Mouse (Mus musculus): ENCODE measurements around the gene Fgfr2. TPM values are rescaled to one million over a fixed set of nuclear protein-coding genes. Genes with fewer than 3 reads are reported as not detected.

Fgfr2 gene
- polyA plus RNA-seq, 1 experiment: 0.17 TPM

DNA sequence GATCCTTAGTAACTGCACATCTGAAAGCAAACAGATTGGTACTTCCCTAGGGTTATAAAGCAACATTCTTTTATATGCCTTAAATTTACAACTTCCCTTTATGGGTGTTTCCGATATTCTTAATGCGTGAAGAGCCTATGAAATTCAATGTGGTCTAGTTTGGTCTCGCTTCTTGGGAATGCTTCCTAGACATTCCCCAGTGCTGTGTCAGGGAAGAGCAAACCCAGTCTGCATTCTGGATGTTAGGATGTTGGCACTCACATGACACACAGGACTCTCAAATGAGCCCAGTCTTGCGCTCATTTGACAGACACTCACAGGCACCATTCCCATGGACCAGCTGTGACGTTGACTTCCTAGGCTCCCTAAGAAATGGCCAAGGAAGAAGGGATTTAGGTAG is 2743.3 kb downstream of the Fgfr2 start:
- Histone ChIP-seq H3K27me3 (ENCODE audit: control insufficient read depth, insufficient read depth, insufficient read length) (no peaks in the 10 kb centered on the region), H3K36me3 (ENCODE audit: control insufficient read depth, insufficient read depth) (no peaks in the 10 kb centered on the region), H3K4me2 (ENCODE audit: low read depth) (no peak overlapping the region), H3K4me3 (no peak overlapping the region), H3K79me2 (ENCODE audit: control insufficient read depth, insufficient read depth) (no peaks in the 10 kb centered on the region), H3ac (ENCODE audit: control insufficient read depth, insufficient read length) (no peak overlapping the region)
- TF ChIP-seq CEBPB (IDR thresholded peaks at IDR 0.05; ENCODE audit: insufficient read depth, poor library complexity, severe bottlenecking): no peak
- no peak for TF ChIP-seq TCF3 (IDR thresholded peaks at IDR 0.05; ENCODE audit: insufficient read length, low read depth)
- TF ChIP-seq MAX (IDR thresholded peaks at IDR 0.05; ENCODE audit: low read depth): no peak
- no peak for TF ChIP-seq POLR2A (IDR thresholded peaks at IDR 0.05; ENCODE audit: insufficient read length, low read depth)
- no peak for TF ChIP-seq USF1 (IDR thresholded peaks at IDR 0.05; ENCODE audit: low read depth)
- no peak for TF ChIP-seq SRF (IDR thresholded peaks at IDR 0.05; ENCODE audit: control insufficient read depth, insufficient read length, low read depth)
- TF ChIP-seq POLR2AphosphoS2 (IDR thresholded peaks at IDR 0.05; ENCODE audit: insufficient read length, low read depth): no peak

DNA sequence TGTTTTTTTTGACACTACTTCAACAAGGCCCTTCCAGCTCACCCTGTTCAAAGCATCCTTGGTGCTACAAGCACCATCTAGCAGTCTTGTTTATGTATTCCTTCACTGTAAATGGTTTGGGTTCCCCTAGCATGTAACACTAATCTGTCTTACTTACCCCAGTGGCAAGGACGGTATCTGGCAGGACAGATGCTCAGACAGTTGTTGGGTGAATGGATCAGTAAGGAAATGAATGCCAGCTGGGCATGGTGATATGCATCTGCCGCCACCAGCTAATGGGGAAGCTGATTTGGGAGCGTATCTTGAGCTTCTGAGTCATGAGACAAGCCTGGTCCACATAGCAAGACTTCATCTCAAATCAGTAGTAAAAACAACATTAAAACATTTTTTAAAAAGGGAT is 2744.8 kb downstream of the Fgfr2 start:
- Histone ChIP-seq H3K79me2 (ENCODE audit: control insufficient read depth, insufficient read depth) (no peaks in the 10 kb centered on the region), H3ac (ENCODE audit: control insufficient read depth, insufficient read length) (no peak overlapping the region), H3K4me3 (no peak overlapping the region), H3K4me2 (ENCODE audit: low read depth) (no peak overlapping the region), H3K27me3 (ENCODE audit: control insufficient read depth, insufficient read depth, insufficient read length) (no peaks in the 10 kb centered on the region), H3K36me3 (ENCODE audit: control insufficient read depth, insufficient read depth) (no peaks in the 10 kb centered on the region)
- TF ChIP-seq TCF3 (IDR thresholded peaks at IDR 0.05; ENCODE audit: insufficient read length, low read depth): no peak
- TF ChIP-seq POLR2AphosphoS2 (IDR thresholded peaks at IDR 0.05; ENCODE audit: insufficient read length, low read depth): no peak
- TF ChIP-seq TCF12 (IDR thresholded peaks at IDR 0.05; ENCODE audit: insufficient read depth, poor library complexity, severe bottlenecking): no peak
- TF ChIP-seq E2F4 (IDR thresholded peaks at IDR 0.05; ENCODE audit: insufficient read depth): no peak
- no peak for TF ChIP-seq USF1 (IDR thresholded peaks at IDR 0.05; ENCODE audit: low read depth)
- no peak for TF ChIP-seq CEBPB (IDR thresholded peaks at IDR 0.05; ENCODE audit: insufficient read depth, poor library complexity, severe bottlenecking)
- no peak for TF ChIP-seq POLR2A (IDR thresholded peaks at IDR 0.05; ENCODE audit: insufficient read length, low read depth)
- TF ChIP-seq SRF (IDR thresholded peaks at IDR 0.05; ENCODE audit: control insufficient read depth, insufficient read length, low read depth): no peak
- no peak for TF ChIP-seq MAX (IDR thresholded peaks at IDR 0.05; ENCODE audit: low read depth)
- TF ChIP-seq MYOG (IDR thresholded peaks at IDR 0.05; ENCODE audit: control insufficient read depth in 1 of 3, insufficient read depth in 1 of 3, insufficient read length in 2 of 3, low read depth in 2 of 3): no peak
- TF ChIP-seq MYOD1 (IDR thresholded peaks at IDR 0.05; ENCODE audit: control insufficient read depth in 1 of 3, insufficient read length in 2 of 3, low read depth in 2 of 3): no peak
- TF ChIP-seq REST (IDR thresholded peaks at IDR 0.05; ENCODE audit: insufficient read depth, insufficient read length): no peak

DNA sequence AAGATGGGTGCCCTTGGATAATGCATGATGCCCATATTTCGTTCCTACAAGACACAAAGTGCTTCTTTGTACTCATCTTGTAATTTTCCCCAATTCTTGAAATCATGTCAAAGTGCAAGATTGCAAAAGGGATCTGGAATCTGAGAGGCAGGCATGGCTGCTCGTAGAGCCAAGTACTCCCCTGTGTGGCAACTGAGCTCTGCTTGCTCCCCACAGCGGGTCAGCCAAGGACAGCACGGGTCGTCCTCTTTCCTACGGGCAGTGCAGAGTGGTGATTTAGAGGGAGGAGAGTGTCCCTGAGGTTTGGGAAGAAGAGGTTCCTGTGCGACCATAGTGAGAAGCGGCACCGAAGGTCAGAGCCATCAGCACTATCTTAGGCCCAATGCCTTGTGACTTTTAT is 2748.8 kb downstream of the Fgfr2 start:
- H3K4me2 ChIP-seq (ENCODE audit: low read depth): no peak overlapping the region
- no peaks in the 10 kb centered on the region for H3K36me3 ChIP-seq (ENCODE audit: control insufficient read depth, insufficient read depth)
- no peaks in the 10 kb centered on the region for H3K27me3 ChIP-seq (ENCODE audit: control insufficient read depth, insufficient read depth, insufficient read length)
- no peak for TF ChIP-seq REST (IDR thresholded peaks at IDR 0.05; ENCODE audit: insufficient read depth, insufficient read length)
- no peak for TF ChIP-seq SRF (IDR thresholded peaks at IDR 0.05; ENCODE audit: control insufficient read depth, insufficient read length, low read depth)
- TF ChIP-seq MYOD1 (IDR thresholded peaks at IDR 0.05; ENCODE audit: control insufficient read depth in 1 of 3, insufficient read length in 2 of 3, low read depth in 2 of 3): no peak
- no peak for TF ChIP-seq E2F4 (IDR thresholded peaks at IDR 0.05; ENCODE audit: insufficient read depth)
- no peak for TF ChIP-seq POLR2AphosphoS2 (IDR thresholded peaks at IDR 0.05; ENCODE audit: insufficient read length, low read depth)
- TF ChIP-seq MYOG (IDR thresholded peaks at IDR 0.05; ENCODE audit: control insufficient read depth in 1 of 3, insufficient read depth in 1 of 3, insufficient read length in 2 of 3, low read depth in 2 of 3): no peak
- TF ChIP-seq CEBPB (IDR thresholded peaks at IDR 0.05; ENCODE audit: insufficient read depth, poor library complexity, severe bottlenecking): no peak
- TF ChIP-seq TCF12 (IDR thresholded peaks at IDR 0.05; ENCODE audit: insufficient read depth, poor library complexity, severe bottlenecking): no peak
- TF ChIP-seq MAX (IDR thresholded peaks at IDR 0.05; ENCODE audit: low read depth): no peak
- no peak for TF ChIP-seq TCF3 (IDR thresholded peaks at IDR 0.05; ENCODE audit: insufficient read length, low read depth)
- TF ChIP-seq USF1 (IDR thresholded peaks at IDR 0.05; ENCODE audit: low read depth): no peak
- no peak for TF ChIP-seq POLR2A (IDR thresholded peaks at IDR 0.05; ENCODE audit: insufficient read length, low read depth)
- H3ac ChIP-seq (ENCODE audit: control insufficient read depth, insufficient read length): no peak overlapping the region
- H3K79me2 ChIP-seq (ENCODE audit: control insufficient read depth, insufficient read depth): no peaks in the 10 kb centered on the region
- H3K4me3 ChIP-seq: no peak overlapping the region

DNA sequence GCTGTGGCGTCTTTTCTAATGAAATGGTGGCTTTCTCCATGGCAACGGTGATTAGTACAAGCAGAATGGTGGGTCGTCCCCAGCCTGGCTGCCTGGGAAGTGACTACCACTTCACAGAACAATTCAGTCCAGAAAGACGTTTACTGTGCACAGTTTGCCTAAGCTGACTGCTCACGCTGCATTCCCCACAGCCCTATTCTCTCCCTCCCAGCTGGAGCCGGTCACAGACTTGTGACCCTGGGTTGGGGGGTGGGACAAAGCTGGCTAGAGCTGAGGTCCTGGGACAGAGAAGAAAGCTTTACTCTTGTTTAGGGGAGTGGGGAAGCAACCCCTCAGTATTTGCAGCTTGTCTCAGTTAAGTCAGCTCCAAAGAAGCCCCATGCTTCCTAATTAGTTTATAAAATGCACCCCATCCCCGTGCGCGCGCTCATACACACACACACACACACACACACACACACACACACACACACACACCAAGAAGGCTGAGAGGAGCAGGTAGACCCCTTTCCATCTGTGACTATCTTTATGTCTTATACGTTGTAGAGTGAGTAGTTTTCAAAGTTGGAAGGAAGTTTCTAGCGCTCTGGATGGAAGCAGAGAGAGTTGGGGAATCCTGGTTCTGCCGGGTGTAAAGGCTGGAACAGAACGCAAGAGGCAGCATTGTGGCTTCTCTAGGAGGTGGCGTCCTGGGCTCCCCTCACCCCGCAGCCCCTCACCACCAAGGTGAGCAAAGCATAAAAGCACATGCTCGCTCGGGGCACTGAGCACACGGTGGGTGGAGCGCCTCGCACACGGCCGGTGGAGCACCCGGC is 2754.1 kb downstream of the Fgfr2 start:
- no peaks in the 10 kb centered on the region for H3K27me3 ChIP-seq (ENCODE audit: control insufficient read depth, insufficient read depth, insufficient read length)
- no peak overlapping the region for H3K4me3 ChIP-seq
- no peaks in the 10 kb centered on the region for H3K36me3 ChIP-seq (ENCODE audit: control insufficient read depth, insufficient read depth)
- H3K79me2 ChIP-seq (ENCODE audit: control insufficient read depth, insufficient read depth): no peaks in the 10 kb centered on the region
- H3ac ChIP-seq (ENCODE audit: control insufficient read depth, insufficient read length): no peak overlapping the region
- TF ChIP-seq SRF (IDR thresholded peaks at IDR 0.05; ENCODE audit: control insufficient read depth, insufficient read length, low read depth) (no peak), TCF12 (IDR thresholded peaks at IDR 0.05; ENCODE audit: insufficient read depth, poor library complexity, severe bottlenecking) (no peak), MYOG (IDR thresholded peaks at IDR 0.05; ENCODE audit: control insufficient read depth in 1 of 3, insufficient read depth in 1 of 3, insufficient read length in 2 of 3, low read depth in 2 of 3) (no peak), TCF3 (IDR thresholded peaks at IDR 0.05; ENCODE audit: insufficient read length, low read depth) (no peak), USF1 (IDR thresholded peaks at IDR 0.05; ENCODE audit: low read depth) (no peak)
- no peak overlapping the region for H3K4me2 ChIP-seq (ENCODE audit: low read depth)
